Mouse (Mus musculus): Measurements from ENCODE around the gene Gm20538. TPM values are rescaled to one million over a fixed set of nuclear protein-coding genes. Genes with fewer than 3 reads are reported as not detected.

Gm20538 gene
- polyA plus RNA-seq, 1 experiment from 2014 or later: not detected

DNA sequence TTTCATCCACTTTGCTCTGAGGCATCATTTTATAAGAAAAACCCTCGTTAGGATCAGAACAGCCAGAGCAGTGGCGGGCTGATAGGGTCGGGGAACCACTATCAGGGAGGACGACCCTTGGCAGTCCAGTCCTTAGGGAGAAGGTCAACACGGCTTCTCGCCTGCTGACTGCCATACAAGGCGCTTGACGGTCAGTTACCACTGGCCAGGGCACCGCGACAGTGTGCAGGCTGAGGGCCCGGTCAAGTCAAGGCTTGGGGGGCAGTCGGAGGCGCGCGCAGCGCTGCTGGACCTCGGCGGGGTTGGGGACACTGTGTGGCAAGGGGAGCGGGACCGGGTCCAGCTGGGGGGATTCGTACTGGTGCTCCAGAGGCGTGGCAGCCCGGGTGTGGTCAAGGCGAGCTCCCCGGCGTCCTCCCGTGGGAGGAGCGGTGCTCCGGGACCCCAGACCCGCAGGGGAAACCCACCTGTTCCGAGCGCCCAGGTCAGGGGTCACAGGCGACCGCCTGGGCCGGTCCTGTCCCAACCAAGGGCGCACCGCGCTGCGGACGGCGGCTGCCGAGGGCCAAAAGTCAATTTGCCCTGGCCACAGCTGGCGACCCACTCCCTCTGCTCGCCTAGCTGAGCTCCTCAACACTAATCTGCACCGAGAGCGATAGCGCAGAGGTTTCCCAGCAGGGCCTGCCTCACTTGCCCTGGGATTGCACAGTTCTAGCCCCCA, 7.2 kb downstream of the Gm20538 start, which contains the start of gene Sec31b:
Sec31b (minus strand) TSS at position 544 of the 721 bp plus-strand sequence.
- ATAC-seq (ENCODE audit: insufficient number of reproducible peaks, insufficient read depth, low FRiP score, low read depth): peak; percentile 42; the same call in 1 of the 2 replicates
- H3K9ac ChIP-seq (replicated peaks; ENCODE audit: low read depth, low read length): peak within 1 kb of the TSS; percentile 22; the same call in 1 of the 2 replicates
- peak within 1 kb of the TSS; percentile 62 for H3K4me2 ChIP-seq (replicated peaks; ENCODE audit: low read depth, low read length)
- 2% methylated on average over 47 of the region's 47 CpGs for WGBS
- H3K9me3 ChIP-seq (ENCODE audit: control insufficient read depth, low read depth, low read length): no peaks in the 10 kb centered on the region; the same call in 1 of the 2 replicates
- H3K36me3 ChIP-seq (ENCODE audit: control insufficient read depth, insufficient read depth, low read length): peaks cover 24% of the 10 kb centered on the region
- no peaks in the 10 kb centered on the region for H3K4me1 ChIP-seq (ENCODE audit: control insufficient read depth, insufficient read depth, low read length)
- no peak within 1 kb of the TSS for H3K27ac ChIP-seq (ENCODE audit: low read length)
- no peaks in the 10 kb centered on the region for H3K27me3 ChIP-seq (ENCODE audit: control insufficient read depth, insufficient read depth, low read length)
- peak within 1 kb of the TSS; percentile 42 for H3K4me3 ChIP-seq (ENCODE audit: low read depth, low read length)

GRCm38 (mm10) chr19:44544775-44545174, 7.9 kb downstream of the Gm20538 start:
- no peak for ATAC-seq (ENCODE audit: insufficient number of reproducible peaks, insufficient read depth, low FRiP score, low read depth)
- Histone ChIP-seq H3K9me3 (ENCODE audit: control insufficient read depth, low read depth, low read length) (no peaks in the 10 kb centered on the region; the same call in 1 of the 2 replicates), H3K9ac (replicated peaks; ENCODE audit: low read depth, low read length) (no peak overlapping the region), H3K4me3 (ENCODE audit: low read depth, low read length) (peak overlapping the region; percentile 42; the same call in 1 of the 2 replicates), H3K27ac (ENCODE audit: low read length) (no peak overlapping the region), H3K27me3 (ENCODE audit: control insufficient read depth, insufficient read depth, low read length) (no peaks in the 10 kb centered on the region), H3K36me3 (ENCODE audit: control insufficient read depth, insufficient read depth, low read length) (peaks cover 16% of the 10 kb centered on the region; the same call in 1 of the 2 replicates), H3K4me1 (ENCODE audit: control insufficient read depth, insufficient read depth, low read length) (no peaks in the 10 kb centered on the region), H3K4me2 (replicated peaks; ENCODE audit: low read depth, low read length) (peak overlapping the region; percentile 62)
- WGBS: 1% methylated on average over 12 of the region's 13 CpGs

GRCm38 (mm10) chr19:44544372-44544771, 8.3 kb downstream of the Gm20538 start:
- no peak overlapping the region for H3K4me3 ChIP-seq (ENCODE audit: low read depth, low read length)
- no peak overlapping the region for H3K9ac ChIP-seq (replicated peaks; ENCODE audit: low read depth, low read length)
- 66% methylated on average over 10 of the region's 10 CpGs for WGBS
- no peaks in the 10 kb centered on the region; the same call in 1 of the 2 replicates for H3K9me3 ChIP-seq (ENCODE audit: control insufficient read depth, low read depth, low read length)
- no peak overlapping the region for H3K4me2 ChIP-seq (replicated peaks; ENCODE audit: low read depth, low read length)
- no peak for ATAC-seq (ENCODE audit: insufficient number of reproducible peaks, insufficient read depth, low FRiP score, low read depth)
- peaks cover 12% of the 10 kb centered on the region; the same call in 1 of the 2 replicates for H3K36me3 ChIP-seq (ENCODE audit: control insufficient read depth, insufficient read depth, low read length)
- H3K27me3 ChIP-seq (ENCODE audit: control insufficient read depth, insufficient read depth, low read length): no peaks in the 10 kb centered on the region
- H3K27ac ChIP-seq (ENCODE audit: low read length): no peak overlapping the region
- no peaks in the 10 kb centered on the region for H3K4me1 ChIP-seq (ENCODE audit: control insufficient read depth, insufficient read depth, low read length)

GRCm38 (mm10) chr19:44542694-44543178, 9.9 kb downstream of the Gm20538 start:
- Histone ChIP-seq H3K9ac (replicated peaks; ENCODE audit: low read depth, low read length) (no peak overlapping the region), H3K4me1 (ENCODE audit: control insufficient read depth, insufficient read depth, low read length) (no peaks in the 10 kb centered on the region)

GRCm38 (mm10) chr19:44537416-44537815, 15.2 kb downstream of the Gm20538 start:
- ATAC-seq (ENCODE audit: insufficient number of reproducible peaks, insufficient read depth, low FRiP score, low read depth): no peak
- no peak overlapping the region for H3K4me2 ChIP-seq (replicated peaks; ENCODE audit: low read depth, low read length)
- 78% methylated on average over 8 of the region's 8 CpGs for WGBS

More at GRCm38 (mm10) chr19:44542694-44543178, 9.9 kb downstream of the Gm20538 start:
- no peaks in the 10 kb centered on the region for H3K27me3 ChIP-seq (ENCODE audit: control insufficient read depth, insufficient read depth, low read length)
- no peak for ATAC-seq (ENCODE audit: insufficient number of reproducible peaks, insufficient read depth, low FRiP score, low read depth)
- H3K36me3 ChIP-seq (ENCODE audit: control insufficient read depth, insufficient read depth, low read length): no peaks in the 10 kb centered on the region
- no peak overlapping the region for H3K27ac ChIP-seq (ENCODE audit: low read length)
- H3K4me3 ChIP-seq (ENCODE audit: low read depth, low read length): no peak overlapping the region
- no peaks in the 10 kb centered on the region; the same call in 1 of the 2 replicates for H3K9me3 ChIP-seq (ENCODE audit: control insufficient read depth, low read depth, low read length)
- WGBS: 83% methylated on average over 8 of the region's 8 CpGs
- H3K4me2 ChIP-seq (replicated peaks; ENCODE audit: low read depth, low read length): no peak overlapping the region

DNA sequence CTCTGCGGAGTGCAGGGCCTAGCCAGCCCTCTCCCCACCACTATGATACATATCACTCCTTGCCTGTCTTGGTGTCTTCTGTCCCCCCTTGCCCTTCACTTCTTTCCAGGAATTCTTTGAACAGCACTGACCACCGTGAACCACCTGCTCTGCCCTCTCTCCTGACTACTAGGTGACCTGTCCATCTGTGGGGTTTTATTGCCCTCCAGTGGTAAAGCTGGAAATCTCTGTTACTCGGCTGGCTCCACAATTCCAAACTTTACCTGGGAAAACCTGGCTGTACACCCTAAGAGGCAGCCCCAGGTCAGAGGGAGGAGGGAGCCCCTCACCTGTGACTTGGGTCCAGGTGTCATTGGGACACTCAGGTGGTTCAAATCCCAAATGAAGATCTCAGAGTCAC, 17.3 kb downstream of the Gm20538 start:
- Histone ChIP-seq H3K27ac (ENCODE audit: low read length) (no peak overlapping the region), H3K36me3 (ENCODE audit: control insufficient read depth, insufficient read depth, low read length) (no peaks in the 10 kb centered on the region), H3K27me3 (ENCODE audit: control insufficient read depth, insufficient read depth, low read length) (no peaks in the 10 kb centered on the region), H3K4me2 (replicated peaks; ENCODE audit: low read depth, low read length) (no peak overlapping the region), H3K4me3 (ENCODE audit: low read depth, low read length) (no peak overlapping the region), H3K9me3 (ENCODE audit: control insufficient read depth, low read depth, low read length) (no peaks in the 10 kb centered on the region), H3K4me1 (ENCODE audit: control insufficient read depth, insufficient read depth, low read length) (no peaks in the 10 kb centered on the region), H3K9ac (replicated peaks; ENCODE audit: low read depth, low read length) (no peak overlapping the region)
- 33% methylated on average over 3 of the region's 3 CpGs for WGBS
- ATAC-seq (ENCODE audit: insufficient number of reproducible peaks, insufficient read depth, low FRiP score, low read depth): no peak

More at GRCm38 (mm10) chr19:44537416-44537815, 15.2 kb downstream of the Gm20538 start:
- H3K9me3 ChIP-seq (ENCODE audit: control insufficient read depth, low read depth, low read length): no peaks in the 10 kb centered on the region; the same call in 1 of the 2 replicates
- no peaks in the 10 kb centered on the region for H3K4me1 ChIP-seq (ENCODE audit: control insufficient read depth, insufficient read depth, low read length)
- no peak overlapping the region for H3K9ac ChIP-seq (replicated peaks; ENCODE audit: low read depth, low read length)
- H3K27ac ChIP-seq (ENCODE audit: low read length): no peak overlapping the region
- no peaks in the 10 kb centered on the region for H3K27me3 ChIP-seq (ENCODE audit: control insufficient read depth, insufficient read depth, low read length)
- H3K36me3 ChIP-seq (ENCODE audit: control insufficient read depth, insufficient read depth, low read length): no peaks in the 10 kb centered on the region
- H3K4me3 ChIP-seq (ENCODE audit: low read depth, low read length): no peak overlapping the region

DNA sequence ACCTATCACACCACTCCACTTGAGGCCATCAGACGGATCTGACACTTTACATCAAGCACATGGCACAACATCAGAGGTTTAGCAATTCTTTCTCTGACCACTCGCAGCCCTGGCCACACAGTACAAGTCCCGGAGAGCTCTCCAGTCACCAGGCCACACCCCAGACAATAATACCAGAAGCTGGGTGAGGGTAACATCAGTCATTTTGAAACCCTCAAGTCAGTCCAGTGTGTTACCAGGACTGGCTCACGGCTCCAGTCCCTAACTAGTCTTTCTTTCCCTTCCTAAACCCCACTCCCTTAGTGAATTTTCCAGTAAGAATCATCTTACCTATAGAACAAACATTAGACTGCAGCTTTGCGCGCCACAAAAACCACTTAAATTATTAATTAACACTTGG, 22.6 kb downstream of the Gm20538 start:
- ATAC-seq (ENCODE audit: insufficient number of reproducible peaks, insufficient read depth, low FRiP score, low read depth): no peak
- no peak overlapping the region for H3K27ac ChIP-seq (ENCODE audit: low read length)
- H3K4me1 ChIP-seq (ENCODE audit: control insufficient read depth, insufficient read depth, low read length): no peaks in the 10 kb centered on the region
- H3K9me3 ChIP-seq (ENCODE audit: control insufficient read depth, low read depth, low read length): no peaks in the 10 kb centered on the region
- no peak overlapping the region for H3K4me2 ChIP-seq (replicated peaks; ENCODE audit: low read depth, low read length)
- no peaks in the 10 kb centered on the region for H3K27me3 ChIP-seq (ENCODE audit: control insufficient read depth, insufficient read depth, low read length)
- H3K4me3 ChIP-seq (ENCODE audit: low read depth, low read length): no peak overlapping the region
- no peaks in the 10 kb centered on the region for H3K36me3 ChIP-seq (ENCODE audit: control insufficient read depth, insufficient read depth, low read length)
- WGBS: 76% methylated on average over 6 of the region's 6 CpGs
- no peak overlapping the region for H3K9ac ChIP-seq (replicated peaks; ENCODE audit: low read depth, low read length)

- Histone ChIP-seq H3K27ac (ENCODE audit: low read length) (no peak overlapping the region), H3K36me3 (ENCODE audit: control insufficient read depth, insufficient read depth, low read length) (no peaks in the 10 kb centered on the region), H3K9ac (replicated peaks; ENCODE audit: low read depth, low read length) (no peak overlapping the region), H3K9me3 (ENCODE audit: control insufficient read depth, low read depth, low read length) (no peaks in the 10 kb centered on the region), H3K4me2 (replicated peaks; ENCODE audit: low read depth, low read length) (no peak overlapping the region), H3K4me3 (ENCODE audit: low read depth, low read length) (no peak overlapping the region), H3K27me3 (ENCODE audit: control insufficient read depth, insufficient read depth, low read length) (no peaks in the 10 kb centered on the region), H3K4me1 (ENCODE audit: control insufficient read depth, insufficient read depth, low read length) (no peaks in the 10 kb centered on the region)
- WGBS: 80% methylated on average over 9 of the region's 9 CpGs
- ATAC-seq (ENCODE audit: insufficient number of reproducible peaks, insufficient read depth, low FRiP score, low read depth): no peak
Measured at GRCm38 (mm10) chr19:44525551-44526205, 27.0 kb downstream of the Gm20538 start.

All from stomach, embryonic 14.5 days (tissue).